Mouse (Mus musculus): Measurements from ENCODE around the gene Gm29735. TPM values are rescaled to one million over a fixed set of nuclear protein-coding genes. Genes with fewer than 3 reads are reported as not detected.

Gene Gm29735
- polyA plus RNA-seq, 1 experiment from 2014 or later, result not detected

Other genes starting within 250 kb of the Gm29735 start
- gene Tollip, start 238.6 kb downstream of the Gm29735 start, polyA plus RNA-seq (2015; fragmentation: Nextera tagmentation; extraction: Ambion mirVana), result 47.5 and 50.3 TPM in 2 replicates
- 0.55 and 0.95 TPM in 2 replicates for gene Brsk2, start 207.4 kb downstream of the Gm29735 start, polyA plus RNA-seq (2015; fragmentation: Nextera tagmentation; extraction: Ambion mirVana)
- 78.2 and 82.2 TPM in 2 replicates for gene Mob2, start 96.0 kb downstream of the Gm29735 start, polyA plus RNA-seq (2015; fragmentation: Nextera tagmentation; extraction: Ambion mirVana)
- 5.5 and 6.9 TPM in 2 replicates for gene Dusp8, start 61.3 kb downstream of the Gm29735 start, polyA plus RNA-seq (2015; fragmentation: Nextera tagmentation; extraction: Ambion mirVana)
- gene Gm45618, start 36.4 kb downstream of the Gm29735 start, polyA plus RNA-seq (2015; fragmentation: Nextera tagmentation; extraction: Ambion mirVana), result not detected in 2 replicates
- not detected in 2 replicates for gene Gm39115, start 21.1 kb downstream of the Gm29735 start, polyA plus RNA-seq (2015; fragmentation: Nextera tagmentation; extraction: Ambion mirVana)
- not detected in 2 replicates for gene Gm45337, start 12.5 kb downstream of the Gm29735 start, polyA plus RNA-seq (2015; fragmentation: Nextera tagmentation; extraction: Ambion mirVana)
- gene Gm4553, start 8.6 kb upstream of the Gm29735 start, polyA plus RNA-seq (2015; fragmentation: Nextera tagmentation; extraction: Ambion mirVana), result not detected in 2 replicates
- not detected in 2 replicates for gene Krtap5-2, start 18.9 kb upstream of the Gm29735 start, polyA plus RNA-seq (2015; fragmentation: Nextera tagmentation; extraction: Ambion mirVana)
- not detected in 2 replicates for gene Gm10153, start 33.3 kb upstream of the Gm29735 start, polyA plus RNA-seq (2015; fragmentation: Nextera tagmentation; extraction: Ambion mirVana)
- gene Krtap5-3, start 44.3 kb upstream of the Gm29735 start, polyA plus RNA-seq (2015; fragmentation: Nextera tagmentation; extraction: Ambion mirVana), result not detected in 2 replicates
- gene Gm7579, start 54.7 kb upstream of the Gm29735 start, polyA plus RNA-seq (2015; fragmentation: Nextera tagmentation; extraction: Ambion mirVana), result not detected in 2 replicates
- not detected in 2 replicates for gene Krtap5-5, start 72.9 kb upstream of the Gm29735 start, polyA plus RNA-seq (2015; fragmentation: Nextera tagmentation; extraction: Ambion mirVana)
- gene Gm40460, start 84.0 kb upstream of the Gm29735 start, polyA plus RNA-seq (2015; fragmentation: Nextera tagmentation; extraction: Ambion mirVana), result not detected in 2 replicates
- not detected in 2 replicates for gene Gm2431, start 101.2 kb upstream of the Gm29735 start, polyA plus RNA-seq (2015; fragmentation: Nextera tagmentation; extraction: Ambion mirVana)
- not detected in 2 replicates for gene Gm4559, start 117.2 kb upstream of the Gm29735 start, polyA plus RNA-seq (2015; fragmentation: Nextera tagmentation; extraction: Ambion mirVana)
- not detected in 2 replicates for gene Krtap5-1, start 140.0 kb upstream of the Gm29735 start, polyA plus RNA-seq (2015; fragmentation: Nextera tagmentation; extraction: Ambion mirVana)
- not detected in 2 replicates for gene Krtap5-4, start 146.4 kb upstream of the Gm29735 start, polyA plus RNA-seq (2015; fragmentation: Nextera tagmentation; extraction: Ambion mirVana)
- 4.0 and 4.6 TPM in 2 replicates for gene Ifitm10, start 216.6 kb upstream of the Gm29735 start, polyA plus RNA-seq (2015; fragmentation: Nextera tagmentation; extraction: Ambion mirVana)
- not detected in 2 replicates for gene Gm49369, start 225.6 kb upstream of the Gm29735 start, polyA plus RNA-seq (2015; fragmentation: Nextera tagmentation; extraction: Ambion mirVana)
- gene Ctsd, start 230.9 kb upstream of the Gm29735 start, polyA plus RNA-seq (2015; fragmentation: Nextera tagmentation; extraction: Ambion mirVana), result 392 and 426 TPM in 2 replicates

Data from limb, embryonic 15.5 days (tissue).